Mouse (Mus musculus): ENCODE data around the gene Cnksr3.

Cnksr3 gene
- long read RNA-seq, experiment 1, partial matches to known transcripts, result 1 of 4 reads
- long read RNA-seq, experiment 1, other reads (novel, unspliced or antisense), result 0 of 4 reads
- long read RNA-seq, experiment 2, partial matches to known transcripts, result 1 of 5 reads
- long read RNA-seq, experiment 2, other reads (novel, unspliced or antisense), result 4 of 5 reads

GRCm38 (mm10) chr10:7211696-7212482, at the start of gene Cnksr3:
TSS of gene Cnksr3 (minus strand) at chr10:7212237.
- intact Hi-C loops (cut with DNase I), result loop anchor here (5.0 kb wide), 1 partner anchor 70 kb away; no protein-coding TSS in a partner anchor

DNA sequence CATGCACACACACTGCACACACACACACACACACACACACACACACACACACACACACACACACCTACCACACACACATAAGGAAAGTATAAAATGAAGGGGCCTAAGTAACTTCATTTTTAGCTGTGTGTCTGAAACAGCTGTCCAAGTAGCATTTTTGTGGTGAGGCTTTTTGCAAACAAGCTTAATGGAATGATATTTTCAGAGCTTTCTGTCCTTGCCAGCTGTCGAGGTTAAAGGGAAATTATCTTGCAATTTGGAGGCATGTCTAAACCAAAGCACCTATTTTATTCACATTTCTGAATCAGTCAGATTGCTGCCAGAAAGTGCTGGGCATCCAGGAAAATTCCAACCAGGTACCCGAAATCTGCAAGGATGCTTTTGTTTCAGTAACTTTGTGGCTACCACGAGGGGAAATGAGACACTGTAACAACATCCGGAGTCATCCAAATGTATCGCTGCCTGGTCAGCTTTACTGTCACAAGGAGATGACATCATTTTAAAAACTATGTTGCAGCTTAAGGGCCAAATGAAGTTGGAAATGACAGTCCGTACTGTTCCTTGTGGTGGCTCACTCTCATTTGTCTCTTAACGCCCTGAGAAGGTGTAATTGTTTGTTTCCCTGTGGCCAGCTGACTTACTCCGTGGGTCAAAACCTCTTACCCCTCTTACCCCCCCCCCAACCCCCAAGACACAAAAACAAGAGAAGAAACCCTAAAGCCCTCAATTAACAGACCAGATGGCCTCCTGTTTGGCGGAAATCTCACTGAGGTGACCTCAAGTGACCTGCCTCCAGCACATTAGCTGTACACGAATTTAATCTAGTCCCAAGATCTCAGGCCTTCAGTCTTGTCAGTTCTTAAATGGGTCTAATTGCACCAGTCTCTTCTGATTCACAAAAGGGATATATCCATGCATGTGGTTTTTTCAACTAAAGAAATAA, 48.4 kb upstream of the Cnksr3 start:
- intact Hi-C loops (cut with DNase I), result no loop called here

DNA sequence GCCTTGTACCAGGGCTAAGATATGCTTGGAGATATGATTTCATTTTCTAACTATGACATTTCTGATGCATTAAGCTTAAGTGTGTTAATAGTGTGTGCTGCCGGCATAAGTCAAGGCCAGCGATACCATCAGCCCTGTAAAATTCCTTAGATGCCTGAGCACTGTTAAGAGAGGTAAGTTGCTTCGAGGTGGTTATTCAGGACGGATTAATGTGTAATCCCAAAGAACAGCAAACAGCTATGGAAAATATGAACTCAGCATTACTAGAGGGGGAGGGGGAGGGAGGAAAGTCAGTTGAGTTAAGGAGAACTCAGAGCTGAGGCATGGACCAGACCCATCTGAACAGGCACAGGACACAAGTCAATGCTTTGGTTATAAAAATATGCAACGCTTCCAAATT, 46.6 kb upstream of the Cnksr3 start:
- intact Hi-C loops (cut with DNase I), result no loop called here

DNA sequence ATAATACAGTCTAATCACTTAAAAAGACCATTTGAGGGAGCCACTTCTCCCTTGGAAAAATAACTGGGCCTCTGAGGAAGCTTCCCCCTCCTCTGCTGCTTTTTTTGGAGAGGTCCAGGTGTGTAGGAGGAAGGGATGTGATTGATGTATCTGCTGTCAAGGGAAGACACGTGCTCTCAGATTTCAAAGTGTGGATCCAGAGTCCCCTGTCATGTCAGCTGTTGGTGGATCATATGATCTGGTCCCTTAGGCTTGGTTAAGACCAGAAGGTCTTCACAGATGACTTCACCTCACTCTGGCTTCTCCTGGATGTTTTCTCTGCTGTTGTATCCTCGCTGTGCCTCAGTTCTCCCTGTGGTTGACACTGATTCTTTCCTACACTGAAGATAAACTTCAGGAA, 38.4 kb upstream of the Cnksr3 start:
- intact Hi-C loops (cut with DNase I), result no loop called here

- intact Hi-C loops (cut with DNase I), result no loop called here
These were observed 22.6 kb upstream of the Cnksr3 start for GRCm38 (mm10) chr10:7234601-7235000.

DNA sequence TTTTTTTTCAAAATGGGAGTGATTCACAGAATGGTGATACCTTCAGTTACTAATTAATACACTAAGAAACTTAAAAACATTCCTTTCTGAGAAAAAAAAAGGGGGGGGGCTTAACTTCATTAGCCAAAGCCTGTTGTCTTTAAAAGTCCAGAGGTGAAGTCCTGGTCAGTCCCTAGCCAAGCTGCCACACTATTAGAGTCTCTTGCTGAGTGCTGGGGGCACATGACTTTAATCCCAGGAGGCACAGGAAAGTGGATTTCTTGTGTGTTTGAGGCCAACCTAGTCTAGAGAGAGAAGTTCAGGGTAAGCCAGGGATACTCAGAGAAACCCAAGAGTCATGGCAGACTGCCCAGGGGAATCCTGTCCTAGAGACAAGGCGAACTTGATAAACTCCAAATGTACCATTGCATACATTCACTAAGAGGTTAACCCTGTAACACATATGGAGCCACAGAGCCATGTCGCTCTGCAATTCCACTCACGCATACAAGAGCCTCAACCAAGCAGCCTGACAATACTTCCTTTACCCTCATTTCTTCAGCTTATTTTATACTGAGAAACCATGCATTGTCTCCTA, 5.6 kb upstream of the Cnksr3 start:
- intact Hi-C loops (cut with DNase I), result no loop called here

DNA sequence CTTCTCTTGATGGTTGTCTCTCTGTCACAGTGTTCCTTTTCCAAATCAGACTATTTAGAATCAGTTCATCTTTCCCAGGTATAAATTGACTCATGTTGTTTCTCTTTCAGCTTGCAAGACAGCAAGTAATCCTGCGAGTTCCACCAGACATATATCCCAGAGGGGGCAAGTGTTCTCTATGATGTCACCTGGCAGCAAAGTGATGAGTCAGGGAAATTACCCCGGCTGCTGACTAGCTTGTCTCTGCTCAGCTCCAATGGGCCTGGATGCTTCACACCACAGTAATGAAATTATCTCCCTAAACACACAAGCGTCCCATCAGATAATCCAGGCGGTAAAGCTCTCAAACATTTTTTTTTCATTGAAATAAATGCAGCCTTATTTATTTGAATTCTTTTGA, 2.7 kb upstream of the Cnksr3 start:
- intact Hi-C loops (cut with DNase I), result loop anchor here (5.0 kb wide), 1 partner anchor 72 kb away; no protein-coding TSS in a partner anchor

DNA sequence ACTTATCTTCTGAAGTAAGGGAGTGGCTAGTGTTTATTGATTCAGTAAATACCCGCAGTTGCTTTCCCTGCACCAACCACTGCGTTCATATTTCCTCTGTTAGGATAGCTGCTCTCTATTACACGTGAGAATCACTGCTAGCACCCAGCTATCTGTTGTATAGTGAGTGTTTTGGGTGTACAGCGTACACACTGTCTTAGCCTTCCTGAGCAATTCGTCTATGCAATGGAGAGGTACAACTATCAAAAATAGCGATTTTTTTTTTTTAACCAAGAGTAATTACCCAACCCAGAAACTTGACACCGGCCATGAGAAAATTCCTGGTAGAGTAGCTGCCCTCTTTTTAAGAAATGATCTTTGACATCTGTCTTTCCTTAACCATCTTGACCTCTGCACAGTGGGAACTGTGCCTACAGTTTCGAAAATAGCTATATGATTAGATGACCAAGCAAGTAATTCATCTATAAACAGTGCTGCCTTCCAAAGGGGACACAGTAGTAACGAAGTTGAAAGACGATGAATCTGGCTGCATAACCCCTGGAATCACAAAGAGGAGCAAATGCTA, 1.1 kb upstream of the Cnksr3 start:
- intact Hi-C loops (cut with DNase I), result loop anchor here (5.0 kb wide), 1 partner anchor 71 kb away; no protein-coding TSS in a partner anchor

- intact Hi-C loops (cut with DNase I), result loop anchor here (5.0 kb wide), 1 partner anchor 70 kb away; no protein-coding TSS in a partner anchor
These were observed 500 bp upstream of the Cnksr3 start for GRCm38 (mm10) chr10:7212537-7212936.

DNA sequence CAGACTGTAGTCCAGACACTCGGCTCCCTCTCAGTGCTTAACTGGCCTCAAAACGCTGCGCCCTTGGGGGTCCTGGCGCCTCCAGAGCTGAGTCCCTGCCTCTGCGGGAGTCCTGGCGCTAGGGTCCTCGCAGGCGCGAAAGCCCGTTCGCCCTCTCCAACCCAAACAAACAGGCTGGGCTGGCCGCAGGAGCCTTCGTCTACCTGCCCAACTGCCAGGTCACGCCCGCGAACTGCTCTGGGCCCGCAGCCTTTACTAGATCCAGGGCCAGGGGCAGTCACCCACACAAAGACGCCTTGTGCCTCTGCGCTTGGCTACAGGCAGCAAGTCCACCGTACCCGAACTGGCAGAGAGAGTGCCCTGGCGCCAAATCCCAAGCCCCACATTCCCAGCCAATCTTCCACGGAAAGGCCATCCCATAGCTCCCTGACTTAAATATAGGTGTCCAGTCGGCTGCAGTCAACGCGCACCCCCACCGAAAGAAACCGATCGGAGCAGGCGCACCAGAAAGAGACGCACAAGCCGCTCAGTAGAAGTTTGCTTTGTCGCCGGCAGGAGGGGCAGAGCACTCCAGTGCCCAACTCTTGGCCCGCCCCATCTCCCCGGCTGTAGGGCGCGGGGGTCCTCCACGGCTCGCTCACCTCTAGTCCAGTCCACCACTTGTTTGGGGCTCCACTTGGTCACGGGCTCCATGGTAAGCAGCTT, 894 bp downstream of the Cnksr3 start:
- intact Hi-C loops (cut with DNase I), result loop anchor here (5.0 kb wide), 1 partner anchor 69 kb away; no protein-coding TSS in a partner anchor

GRCm38 (mm10) chr10:7209691-7210455, 2.2 kb downstream of the Cnksr3 start:
- intact Hi-C loops (cut with DNase I), result loop anchor here (5.0 kb wide), 1 partner anchor 68 kb away; no protein-coding TSS in a partner anchor

- intact Hi-C loops (cut with DNase I), result no loop called here
These were observed 3.1 kb downstream of the Cnksr3 start for GRCm38 (mm10) chr10:7208859-7209441.

DNA sequence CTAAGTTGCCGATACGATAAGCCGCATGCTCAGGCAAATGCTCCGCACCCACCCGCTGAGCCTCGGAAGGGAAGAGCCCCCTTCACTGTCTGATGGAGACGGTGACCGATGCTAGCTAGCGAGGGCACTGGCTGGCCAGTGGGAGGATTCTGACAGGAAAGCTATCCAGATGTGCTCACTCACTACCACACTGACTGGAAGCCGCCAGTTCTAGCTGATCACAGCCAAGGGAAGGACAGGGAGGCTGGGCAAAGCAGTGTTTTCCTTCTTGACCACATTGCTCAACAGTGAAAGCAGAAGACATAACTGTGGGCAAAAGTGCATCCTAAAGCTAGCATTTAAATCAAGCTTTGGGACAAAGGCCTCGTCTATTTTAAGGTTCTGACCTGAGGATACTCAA, 4.7 kb downstream of the Cnksr3 start:
- intact Hi-C loops (cut with DNase I), result no loop called here

- intact Hi-C loops (cut with DNase I), result no loop called here
These were observed 5.5 kb downstream of the Cnksr3 start for GRCm38 (mm10) chr10:7206571-7206970.

DNA sequence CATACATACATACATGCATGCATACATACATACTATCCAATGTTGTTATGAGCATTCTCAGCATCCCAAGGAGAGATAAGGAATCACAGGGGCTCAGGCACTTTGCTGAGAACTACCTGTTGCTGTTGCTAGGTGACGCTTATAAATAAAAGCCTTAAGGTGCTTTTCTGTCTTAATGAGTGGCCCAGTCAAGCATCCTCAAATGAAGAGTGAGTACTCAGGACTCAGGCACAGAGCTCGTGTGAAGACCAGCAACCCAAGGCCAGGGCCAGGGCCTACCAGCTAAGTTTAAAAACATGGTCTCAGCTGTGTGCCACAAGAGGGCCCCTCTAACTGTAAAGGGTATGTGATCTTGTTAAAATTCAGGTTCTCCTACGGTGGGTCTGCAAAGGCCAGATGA, 6.5 kb downstream of the Cnksr3 start:
- intact Hi-C loops (cut with DNase I), result no loop called here

DNA sequence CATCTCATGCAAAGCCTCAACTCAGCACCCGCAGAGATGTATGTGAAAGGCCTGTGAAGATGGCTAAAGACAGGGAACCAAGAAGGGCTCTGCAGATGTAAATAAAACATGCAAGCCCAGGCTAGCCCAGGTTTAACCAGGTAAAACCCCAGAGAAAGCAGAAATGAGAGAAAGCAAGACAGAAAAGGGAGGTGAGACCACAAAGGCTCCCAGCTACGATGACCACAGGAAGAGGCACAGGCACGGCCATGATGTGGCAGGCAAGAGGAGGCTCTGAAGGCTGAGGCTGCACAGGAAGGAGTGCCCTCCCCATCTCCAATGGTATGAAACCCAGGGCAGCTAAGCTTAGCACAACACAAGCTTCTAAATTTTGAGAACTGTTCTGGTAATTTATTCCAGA, 7.1 kb downstream of the Cnksr3 start:
- intact Hi-C loops (cut with DNase I), result no loop called here

GRCm38 (mm10) chr10:7202576-7202975, 9.5 kb downstream of the Cnksr3 start:
- intact Hi-C loops (cut with DNase I), result no loop called here

- intact Hi-C loops (cut with DNase I), result no loop called here
These were observed 11.4 kb downstream of the Cnksr3 start for GRCm38 (mm10) chr10:7200665-7201064.

- intact Hi-C loops (cut with DNase I), result no loop called here
These were observed 13.8 kb downstream of the Cnksr3 start for GRCm38 (mm10) chr10:7198201-7198600.

Measured in adrenal gland (tissue).